ENCODE assay signal across 15 mouse cellular contexts in genomic region chr13:49192156-49192855, GRCm38 (mm10). TPM values are rescaled to one million over a fixed set of nuclear protein-coding genes. Genes with fewer than 3 reads are reported as not detected.
DNase-seq lines count a peak whose midpoint lies in the region; ATAC-seq lines count a peak whose summit lies in the region.
"Had no signal": no experiment of that assay in that cellular context is flagged by ENCODE, and none has a peak within 500 bp of the region (broad histone marks: within the 10 kb centered on the region; RNA-seq: fewer than 3 reads in every experiment).

No protein-coding gene starts in this region.

- H3K27ac ChIP-seq in heart, embryonic 12.5 days (ENCODE audit: poor library complexity, severe bottlenecking), result no peak overlapping the region
- H3K27ac ChIP-seq in limb, embryonic 10.5 days, result no peak overlapping the region
- H3K27ac ChIP-seq: embryonic facial prominence, embryonic 15.5 days; forebrain, embryonic 12.5 days had no signal

- no peak overlapping the region for H3K4me2 ChIP-seq in heart, embryonic 12.5 days
- H3K4me2 ChIP-seq: embryonic facial prominence, embryonic 15.5 days; forebrain, embryonic 12.5 days had no signal

- peaks cover 62% of the 10 kb centered on the region for H3K4me1 ChIP-seq in heart, embryonic 12.5 days (replicated peaks)
- peaks cover 50% of the 10 kb centered on the region for H3K4me1 ChIP-seq in limb, embryonic 10.5 days

- peaks cover 33% of the 10 kb centered on the region for H3K36me3 ChIP-seq in heart, embryonic 12.5 days
- H3K36me3 ChIP-seq in limb, embryonic 10.5 days, result no peaks in the 10 kb centered on the region
- H3K36me3 ChIP-seq: forebrain, embryonic 12.5 days had no signal

- WGBS in heart, embryonic 12.5 days, result 77% methylated on average over 16 of the region's 16 CpGs
- 84% methylated on average over 16 of the region's 16 CpGs for WGBS in limb, embryonic 10.5 days

- DNase-seq in heart, adult 9 months (ENCODE audit: low spot score in 2 of 2), result no peak
- DNase-seq in Muller cell, postnatal 12 days (ENCODE audit: inconsistent ontology term), result peak; percentile 24
- peak; percentile 56 for DNase-seq in kidney, adult 9 months
- DNase-seq in limb, embryonic 10.5 days (ENCODE audit: low spot score), result peak; percentile 26
- DNase-seq in right cerebral cortex, postnatal 4 days, result no peak
- no peak for DNase-seq in right cerebral cortex, adult 18-20 months
- DNase-seq: cerebellum, adult 2 months; lung, adult 18-20 months; lung, postnatal 36 days; midbrain, embryonic 14.5 days had no signal

- ATAC-seq in heart, embryonic 12.5 days (ENCODE audit: insufficient number of reproducible peaks, low FRiP score), result no peak
- ATAC-seq: inflammation-experienced regulatory T-cells, adult 6 months had no signal

- no peak overlapping the region for H3K4me3 ChIP-seq in heart, embryonic 12.5 days
- no peak overlapping the region for H3K4me3 ChIP-seq in limb, embryonic 10.5 days
- H3K4me3 ChIP-seq: embryonic facial prominence, embryonic 15.5 days; forebrain, embryonic 12.5 days had no signal

- no peaks in the 10 kb centered on the region for H3K27me3 ChIP-seq in heart, embryonic 12.5 days (replicated peaks)
- H3K27me3 ChIP-seq in limb, embryonic 10.5 days (ENCODE audit: low read depth, poor library complexity, severe bottlenecking), result 0 out of 2 replicates have a peak, but pooled peaks cover 4% of the 10 kb centered on the region
- H3K27me3 ChIP-seq: embryonic facial prominence, embryonic 15.5 days had no signal

- no peaks in the 10 kb centered on the region for H3K9me3 ChIP-seq in heart, embryonic 12.5 days (replicated peaks)
- H3K9me3 ChIP-seq in limb, embryonic 10.5 days (replicated peaks), result no peaks in the 10 kb centered on the region
- H3K9me3 ChIP-seq: embryonic facial prominence, embryonic 15.5 days; forebrain, embryonic 12.5 days had no signal

- peak overlapping the region; percentile 44; the same call in 1 of the 2 replicates for H3K9ac ChIP-seq in heart, embryonic 12.5 days
- H3K9ac ChIP-seq: embryonic facial prominence, embryonic 15.5 days; forebrain, embryonic 12.5 days had no signal

RNA-seq across cellular contexts. Expression of gene Ninj1, which starts 5.0 kb away (rescaled TPM):
- 51.0 and 55.8 TPM in 2 replicates for polyA plus RNA-seq in heart, embryonic 12.5 days (2016; fragmentation: Nextera tagmentation; extraction: Ambion mirVana)
- 22.2 and 23.3 TPM in 2 replicates for polyA plus RNA-seq in limb, embryonic 10.5 days (2016; fragmentation: Nextera tagmentation; extraction: Ambion mirVana)

RNA-seq across cellular contexts. Expression of gene Card19, which starts 23.5 kb away (rescaled TPM):
- polyA plus RNA-seq in heart, embryonic 12.5 days (2016; fragmentation: Nextera tagmentation; extraction: Ambion mirVana), result 76.4 and 81.2 TPM in 2 replicates
- polyA plus RNA-seq in limb, embryonic 10.5 days (2016; fragmentation: Nextera tagmentation; extraction: Ambion mirVana), result 23.6 and 29.2 TPM in 2 replicates

RNA-seq across cellular contexts. Expression of gene Wnk2, which starts 44.5 kb away (rescaled TPM):
- 0.89 and 1.4 TPM in 2 replicates for polyA plus RNA-seq in heart, embryonic 12.5 days (2016; fragmentation: Nextera tagmentation; extraction: Ambion mirVana)
- polyA plus RNA-seq in limb, embryonic 10.5 days (2016; fragmentation: Nextera tagmentation; extraction: Ambion mirVana), result 1.1 and 1.3 TPM in 2 replicates
- polyA plus RNA-seq: C2C12; inflammation-experienced regulatory T-cells, adult 6 months had no signal

RNA-seq across cellular contexts. Expression of gene Susd3, which starts 56.2 kb away (rescaled TPM):
- polyA plus RNA-seq in heart, embryonic 12.5 days (2016; fragmentation: Nextera tagmentation; extraction: Ambion mirVana), result 0.63 and 0.80 TPM in 2 replicates
- 0.45 and 0.51 TPM in 2 replicates for polyA plus RNA-seq in limb, embryonic 10.5 days (2016; fragmentation: Nextera tagmentation; extraction: Ambion mirVana)

Comparison
In these comparisons a context has a peak if more than half of its experiments do, and no peak if none do; other contexts are left out.
1. DNase-seq: peak in Muller cell, postnatal 12 days (single experiment), kidney, adult 9 months (single experiment) and limb, embryonic 10.5 days (single experiment); none in heart, adult 9 months (0 of 2), right cerebral cortex, postnatal 4 days (single experiment) and right cerebral cortex, adult 18-20 months (single experiment).